Mouse (Mus musculus): ENCODE measurements around the gene Mfrp. TPM values are rescaled to one million over a fixed set of nuclear protein-coding genes. Genes with fewer than 3 reads are reported as not detected.

The Mfrp gene
- polyA plus RNA-seq, 1 experiment, result 0.09 TPM

DNA sequence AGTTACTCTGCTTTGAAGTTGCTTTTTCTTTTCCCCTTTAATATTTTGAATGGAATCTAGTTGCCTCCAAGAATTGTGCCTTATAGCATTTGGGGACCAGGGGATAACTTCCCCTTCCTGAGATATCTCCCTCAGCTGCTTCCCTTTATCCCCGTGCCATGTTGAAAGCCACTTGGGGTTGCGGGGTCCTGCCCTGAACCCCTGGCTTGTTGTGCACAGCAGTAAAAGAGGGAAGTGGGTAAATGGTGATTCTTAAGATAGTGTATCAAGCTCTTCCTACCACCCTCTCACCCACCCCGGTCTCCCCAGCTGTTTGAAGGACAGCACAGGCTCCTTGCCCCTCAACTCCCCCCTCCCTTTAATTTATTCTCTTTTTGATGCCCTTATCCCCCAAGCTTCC lies 6.8 kb upstream of the Mfrp start:
- no peak overlapping the region for H3K4me3 ChIP-seq (ENCODE audit: control insufficient read depth, insufficient read depth, low read length)
- TF ChIP-seq POLR2A (IDR thresholded peaks at IDR 0.05; ENCODE audit: control insufficient read depth, extremely low read depth, insufficient read depth, low read length, poor library complexity), result no peak
- no peak for TF ChIP-seq CTCF (IDR thresholded peaks at IDR 0.05; ENCODE audit: borderline replicate concordance, control insufficient read depth, extremely low read depth, insufficient read depth, low read length, poor library complexity)
- no peaks in the 10 kb centered on the region for H3K27me3 ChIP-seq (ENCODE audit: control insufficient read depth, insufficient read depth, low read length)
- WGBS, result 61% methylated on average over 3 of the region's 3 CpGs
- no peak overlapping the region for H3K27ac ChIP-seq (ENCODE audit: control insufficient read depth, insufficient read depth, low read length)
- peaks cover 21% of the 10 kb centered on the region for H3K4me1 ChIP-seq (replicated peaks; ENCODE audit: control insufficient read depth, insufficient read depth, low read length)
- DNase-seq, result no peak
- no peaks in the 10 kb centered on the region for H3K36me3 ChIP-seq (ENCODE audit: control insufficient read depth, insufficient read depth, low read length)

DNA sequence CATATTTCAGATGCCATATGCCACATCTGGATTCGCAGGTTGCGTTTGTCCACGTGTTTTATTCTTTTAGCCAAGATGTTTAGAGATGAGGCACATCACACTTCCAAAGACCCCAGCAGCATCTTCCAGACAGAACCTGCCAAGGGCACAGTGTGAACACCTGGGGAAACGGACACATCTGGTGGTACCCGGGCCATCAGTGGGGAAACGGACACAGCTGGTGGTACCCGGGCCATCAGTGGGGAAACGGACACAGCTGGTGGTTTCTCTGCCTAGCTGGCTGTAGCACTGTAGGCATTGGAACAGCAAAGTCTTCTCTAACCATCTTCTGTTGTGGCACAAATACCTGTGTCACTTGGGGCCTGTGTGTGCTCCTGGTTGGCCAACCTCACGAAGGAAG lies 5.7 kb upstream of the Mfrp start:
- peaks cover 18% of the 10 kb centered on the region for H3K4me1 ChIP-seq (replicated peaks; ENCODE audit: control insufficient read depth, insufficient read depth, low read length)
- H3K27ac ChIP-seq (ENCODE audit: control insufficient read depth, insufficient read depth, low read length), result no peak overlapping the region
- TF ChIP-seq POLR2A (IDR thresholded peaks at IDR 0.05; ENCODE audit: control insufficient read depth, extremely low read depth, insufficient read depth, low read length, poor library complexity), result no peak
- TF ChIP-seq CTCF (IDR thresholded peaks at IDR 0.05; ENCODE audit: borderline replicate concordance, control insufficient read depth, extremely low read depth, insufficient read depth, low read length, poor library complexity), result no peak
- no peak for DNase-seq
- no peaks in the 10 kb centered on the region for H3K27me3 ChIP-seq (ENCODE audit: control insufficient read depth, insufficient read depth, low read length)
- no peak overlapping the region for H3K4me3 ChIP-seq (ENCODE audit: control insufficient read depth, insufficient read depth, low read length)
- WGBS, result 75% methylated on average over 9 of the region's 9 CpGs
- H3K36me3 ChIP-seq (ENCODE audit: control insufficient read depth, insufficient read depth, low read length), result no peaks in the 10 kb centered on the region

DNA sequence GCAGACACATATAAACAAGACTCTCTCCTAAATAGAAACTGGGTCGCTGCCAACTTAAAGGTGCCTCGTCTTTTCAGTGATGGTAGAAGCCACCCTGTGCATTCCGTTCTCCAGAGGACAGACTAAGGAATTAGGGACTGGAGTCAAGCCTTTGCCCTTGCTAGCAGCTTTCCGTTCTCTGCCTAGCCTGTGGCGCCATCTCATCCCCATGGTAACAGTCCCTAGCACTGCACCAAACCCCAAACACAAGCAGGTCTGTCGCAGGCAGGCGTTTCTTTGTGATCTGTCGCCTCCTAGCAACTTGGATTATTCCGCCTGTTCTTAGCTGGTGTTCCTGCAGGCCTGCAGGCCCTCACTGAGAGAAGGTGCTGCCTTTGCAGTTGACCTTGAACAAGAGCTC lies 5.0 kb upstream of the Mfrp start:
- no peaks in the 10 kb centered on the region for H3K27me3 ChIP-seq (ENCODE audit: control insufficient read depth, insufficient read depth, low read length)
- H3K36me3 ChIP-seq (ENCODE audit: control insufficient read depth, insufficient read depth, low read length), result no peaks in the 10 kb centered on the region
- 86% methylated on average over 9 of the region's 9 CpGs for WGBS
- H3K4me3 ChIP-seq (ENCODE audit: control insufficient read depth, insufficient read depth, low read length), result no peak overlapping the region
- peaks cover 18% of the 10 kb centered on the region for H3K4me1 ChIP-seq (replicated peaks; ENCODE audit: control insufficient read depth, insufficient read depth, low read length)
- H3K27ac ChIP-seq (ENCODE audit: control insufficient read depth, insufficient read depth, low read length), result no peak overlapping the region
- no peak for TF ChIP-seq CTCF (IDR thresholded peaks at IDR 0.05; ENCODE audit: borderline replicate concordance, control insufficient read depth, extremely low read depth, insufficient read depth, low read length, poor library complexity)
- no peak for TF ChIP-seq POLR2A (IDR thresholded peaks at IDR 0.05; ENCODE audit: control insufficient read depth, extremely low read depth, insufficient read depth, low read length, poor library complexity)
- no peak for DNase-seq

DNA sequence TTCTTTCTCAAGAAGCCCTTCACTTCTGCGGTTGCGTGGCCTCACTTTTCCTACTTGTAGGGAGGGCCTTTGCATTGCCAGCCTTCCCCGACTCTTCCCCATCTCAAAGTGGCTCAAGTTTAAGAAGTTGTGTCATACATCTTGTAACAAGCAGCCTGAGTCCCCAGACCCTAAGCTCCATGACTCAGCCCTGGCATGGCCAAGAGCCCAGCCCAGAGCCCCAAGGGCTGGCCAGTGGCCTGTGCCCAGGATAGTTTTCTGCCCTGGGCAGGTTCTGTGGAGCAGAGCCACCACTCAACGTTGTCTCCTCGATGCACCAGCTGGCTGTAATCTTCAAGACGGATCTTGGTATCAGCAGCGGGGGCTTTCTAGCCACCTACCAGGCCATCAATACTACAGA lies 3.4 kb downstream of the Mfrp start:
- WGBS, result 94% methylated on average over 7 of the region's 7 CpGs
- Histone ChIP-seq H3K4me3 (ENCODE audit: control insufficient read depth, insufficient read depth, low read length) (no peak overlapping the region), H3K36me3 (ENCODE audit: control insufficient read depth, insufficient read depth, low read length) (no peaks in the 10 kb centered on the region; the same call in 1 of the 2 replicates), H3K4me1 (replicated peaks; ENCODE audit: control insufficient read depth, insufficient read depth, low read length) (peaks cover 8% of the 10 kb centered on the region), H3K27me3 (ENCODE audit: control insufficient read depth, insufficient read depth, low read length) (no peaks in the 10 kb centered on the region), H3K27ac (ENCODE audit: control insufficient read depth, insufficient read depth, low read length) (no peak overlapping the region)
- TF ChIP-seq POLR2A (IDR thresholded peaks at IDR 0.05; ENCODE audit: control insufficient read depth, extremely low read depth, insufficient read depth, low read length, poor library complexity) (no peak), CTCF (IDR thresholded peaks at IDR 0.05; ENCODE audit: borderline replicate concordance, control insufficient read depth, extremely low read depth, insufficient read depth, low read length, poor library complexity) (no peak)
- no peak for DNase-seq

DNA sequence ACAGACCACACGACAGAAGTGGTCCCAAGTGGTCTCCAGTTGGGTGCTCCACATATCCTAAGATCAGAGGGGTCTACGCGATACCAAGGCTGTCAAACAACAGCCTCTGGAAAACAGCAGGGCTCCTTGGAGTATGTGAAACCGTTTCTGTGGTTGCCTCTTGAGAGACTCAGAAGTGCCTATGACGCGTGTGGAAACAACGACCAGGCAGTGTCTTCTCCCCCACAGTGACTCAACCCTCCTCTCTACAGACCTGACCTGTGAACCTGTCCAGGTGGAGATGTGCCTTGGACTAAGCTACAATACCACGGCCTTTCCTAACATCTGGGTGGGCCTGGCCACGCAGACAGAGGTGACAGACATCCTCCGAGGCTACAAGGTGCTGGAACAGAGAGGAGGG lies 4.3 kb downstream of the Mfrp start:
- TF ChIP-seq CTCF (IDR thresholded peaks at IDR 0.05; ENCODE audit: borderline replicate concordance, control insufficient read depth, extremely low read depth, insufficient read depth, low read length, poor library complexity) (no peak), POLR2A (IDR thresholded peaks at IDR 0.05; ENCODE audit: control insufficient read depth, extremely low read depth, insufficient read depth, low read length, poor library complexity) (no peak)
- Histone ChIP-seq H3K27ac (ENCODE audit: control insufficient read depth, insufficient read depth, low read length) (no peak overlapping the region), H3K4me3 (ENCODE audit: control insufficient read depth, insufficient read depth, low read length) (no peak overlapping the region), H3K4me1 (replicated peaks; ENCODE audit: control insufficient read depth, insufficient read depth, low read length) (peaks cover 14% of the 10 kb centered on the region), H3K27me3 (ENCODE audit: control insufficient read depth, insufficient read depth, low read length) (no peaks in the 10 kb centered on the region), H3K36me3 (ENCODE audit: control insufficient read depth, insufficient read depth, low read length) (no peaks in the 10 kb centered on the region; the same call in 1 of the 2 replicates)
- WGBS, result 86% methylated on average over 10 of the region's 10 CpGs
- no peak for DNase-seq

DNA sequence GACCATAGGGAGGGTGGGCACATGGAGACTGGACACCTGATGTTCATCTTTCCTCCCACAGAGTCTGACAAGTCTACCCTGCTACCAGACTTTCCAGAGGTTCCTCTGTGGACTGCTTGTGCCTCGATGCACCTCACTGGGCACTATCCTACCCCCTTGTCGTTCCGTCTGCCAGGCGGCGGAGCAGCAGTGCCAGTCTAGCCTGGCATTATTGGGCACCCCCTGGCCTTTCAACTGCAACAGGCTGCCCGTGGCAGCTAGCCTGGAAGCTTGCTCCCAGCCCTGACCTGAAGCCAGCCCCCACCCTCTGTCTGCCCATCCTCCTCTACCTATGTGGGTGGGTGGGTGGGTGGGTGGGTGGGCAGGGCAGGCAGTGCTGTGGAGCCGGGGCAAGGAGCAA lies 4.7 kb downstream of the Mfrp start:
- H3K4me1 ChIP-seq (replicated peaks; ENCODE audit: control insufficient read depth, insufficient read depth, low read length), result peaks cover 14% of the 10 kb centered on the region
- no peaks in the 10 kb centered on the region; the same call in 1 of the 2 replicates for H3K36me3 ChIP-seq (ENCODE audit: control insufficient read depth, insufficient read depth, low read length)
- WGBS, result 97% methylated on average over 7 of the region's 7 CpGs

DNA sequence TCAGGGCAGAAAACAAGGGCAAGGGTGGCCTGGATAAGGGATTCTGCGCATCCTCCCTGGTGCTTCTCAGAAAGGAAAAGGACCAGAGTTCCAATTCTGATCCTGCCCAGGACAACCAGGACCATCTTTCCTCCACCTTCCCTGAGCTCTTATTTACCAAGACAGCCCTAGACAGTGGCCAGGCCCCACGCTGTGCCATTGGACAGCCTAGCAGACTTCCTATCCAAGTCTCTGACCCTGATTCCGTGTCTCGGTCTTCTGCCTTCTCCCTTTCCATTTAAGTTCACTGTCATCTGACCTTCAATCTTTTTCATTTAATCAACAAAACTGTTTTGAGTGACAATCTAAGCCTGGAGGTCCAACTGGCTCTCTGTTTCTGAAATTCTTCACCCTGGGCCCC lies 5.1 kb downstream of the Mfrp start:
- Histone ChIP-seq H3K27ac (ENCODE audit: control insufficient read depth, insufficient read depth, low read length) (no peak overlapping the region), H3K4me1 (replicated peaks; ENCODE audit: control insufficient read depth, insufficient read depth, low read length) (peaks cover 14% of the 10 kb centered on the region), H3K36me3 (ENCODE audit: control insufficient read depth, insufficient read depth, low read length) (no peaks in the 10 kb centered on the region; the same call in 1 of the 2 replicates), H3K27me3 (ENCODE audit: control insufficient read depth, insufficient read depth, low read length) (no peaks in the 10 kb centered on the region), H3K4me3 (ENCODE audit: control insufficient read depth, insufficient read depth, low read length) (no peak overlapping the region)
- 95% methylated on average over 4 of the region's 4 CpGs for WGBS
- TF ChIP-seq POLR2A (IDR thresholded peaks at IDR 0.05; ENCODE audit: control insufficient read depth, extremely low read depth, insufficient read depth, low read length, poor library complexity) (no peak), CTCF (IDR thresholded peaks at IDR 0.05; ENCODE audit: borderline replicate concordance, control insufficient read depth, extremely low read depth, insufficient read depth, low read length, poor library complexity) (no peak)
- DNase-seq, result no peak

More for the DNA sequence above, 4.7 kb downstream of the Mfrp start:
- DNase-seq, result no peak
- Histone ChIP-seq H3K27me3 (ENCODE audit: control insufficient read depth, insufficient read depth, low read length) (no peaks in the 10 kb centered on the region), H3K4me3 (ENCODE audit: control insufficient read depth, insufficient read depth, low read length) (no peak overlapping the region), H3K27ac (ENCODE audit: control insufficient read depth, insufficient read depth, low read length) (no peak overlapping the region)
- TF ChIP-seq CTCF (IDR thresholded peaks at IDR 0.05; ENCODE audit: borderline replicate concordance, control insufficient read depth, extremely low read depth, insufficient read depth, low read length, poor library complexity) (no peak), POLR2A (IDR thresholded peaks at IDR 0.05; ENCODE audit: control insufficient read depth, extremely low read depth, insufficient read depth, low read length, poor library complexity) (no peak)
